Mouse (Mus musculus): ENCODE data around the gene Appl2.
A peak's percentile ranks its signal among the peaks of the same experiment; 100 is the strongest.

Appl2 gene

DNA sequence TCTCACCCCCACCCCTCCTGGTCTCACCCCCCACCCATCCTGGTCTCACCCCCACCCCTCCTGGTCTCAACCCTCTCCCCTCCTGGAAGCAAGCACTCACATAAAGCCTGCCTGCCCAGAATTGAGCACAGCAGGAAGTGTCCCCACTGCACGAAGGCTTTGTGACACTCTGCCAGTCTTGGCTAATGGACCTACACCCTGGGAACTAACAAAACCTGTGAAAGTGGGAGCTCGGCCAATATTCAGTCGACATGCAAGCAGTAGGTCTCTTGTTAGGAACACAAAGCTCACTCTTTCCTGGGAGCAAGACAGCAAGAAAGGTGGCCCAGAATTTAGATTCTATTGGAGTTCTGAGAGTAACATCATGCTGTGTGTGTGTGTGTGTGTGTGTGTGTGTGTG is 17.6 kb downstream of the Appl2 start:
- DNase-seq: no peak

DNA sequence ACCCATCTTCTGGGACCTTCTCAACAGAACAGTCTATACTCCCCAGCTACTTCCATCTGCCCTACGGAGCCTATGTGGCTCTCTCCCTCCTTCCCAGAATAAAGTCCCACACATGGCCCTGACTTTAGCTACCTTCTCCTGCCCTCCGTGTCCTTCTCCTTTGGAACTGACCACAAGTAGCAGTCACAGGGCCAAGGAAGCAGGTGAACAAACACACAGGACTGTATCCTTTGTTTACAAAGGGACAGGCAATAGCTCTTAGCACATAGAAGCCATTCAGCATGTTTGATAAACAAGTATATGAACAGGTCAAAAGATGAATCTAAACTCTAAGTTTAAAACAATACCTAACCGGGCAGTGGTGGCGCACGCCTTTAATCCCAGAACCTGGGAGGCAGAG is 18.7 kb downstream of the Appl2 start:
- DNase-seq: no peak

DNA sequence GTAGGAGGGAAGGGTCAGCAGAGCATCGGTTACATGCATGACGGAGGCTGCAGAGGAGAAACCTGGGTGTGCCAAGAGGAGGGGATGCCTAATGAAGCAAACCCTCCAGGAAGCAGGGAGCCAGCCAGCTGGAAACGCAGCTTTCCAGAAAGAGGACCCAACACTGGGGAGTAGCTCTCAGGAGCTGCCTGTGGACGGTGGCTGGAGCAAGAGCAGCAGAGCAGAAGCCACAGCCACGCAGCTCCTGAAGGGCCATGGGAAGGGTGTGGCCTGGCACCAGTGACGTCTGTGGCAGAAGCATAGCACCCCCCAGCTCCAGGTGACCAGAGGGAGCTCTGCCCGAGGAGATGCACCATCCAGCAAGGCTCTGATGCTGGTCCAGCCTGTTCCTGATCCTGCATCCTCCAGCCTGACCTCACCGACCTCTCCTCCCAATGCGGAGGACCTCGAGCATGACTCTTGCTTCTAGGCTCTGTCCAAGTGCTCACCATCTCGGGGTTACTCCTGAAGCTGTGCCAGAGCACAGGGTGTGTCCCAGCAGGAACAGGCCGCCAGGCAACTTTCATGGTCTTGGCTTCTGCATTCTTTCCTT is 19.3 kb downstream of the Appl2 start:
- peak; percentile 38 to 49 for DNase-seq

DNA sequence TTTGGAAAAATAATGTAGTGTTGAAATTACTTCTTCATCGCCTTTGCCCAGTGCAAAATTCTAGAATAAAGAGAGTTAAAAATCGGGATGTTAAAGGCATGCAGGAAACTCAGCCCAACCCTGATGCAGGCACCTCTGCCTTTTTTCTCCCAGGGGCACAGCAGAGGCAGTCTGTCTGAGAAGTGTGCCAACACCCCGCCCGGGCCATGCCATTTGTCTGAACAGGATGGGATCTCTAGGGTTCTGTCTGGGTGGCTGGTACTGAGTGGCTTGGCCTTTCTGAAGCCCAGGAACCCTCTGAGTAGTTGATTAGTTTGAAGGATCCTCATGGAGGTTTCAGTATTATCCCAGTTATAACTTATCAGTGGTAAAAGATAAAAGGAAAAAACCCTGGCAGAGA is 20.3 kb downstream of the Appl2 start:
- DNase-seq: no peak

DNA sequence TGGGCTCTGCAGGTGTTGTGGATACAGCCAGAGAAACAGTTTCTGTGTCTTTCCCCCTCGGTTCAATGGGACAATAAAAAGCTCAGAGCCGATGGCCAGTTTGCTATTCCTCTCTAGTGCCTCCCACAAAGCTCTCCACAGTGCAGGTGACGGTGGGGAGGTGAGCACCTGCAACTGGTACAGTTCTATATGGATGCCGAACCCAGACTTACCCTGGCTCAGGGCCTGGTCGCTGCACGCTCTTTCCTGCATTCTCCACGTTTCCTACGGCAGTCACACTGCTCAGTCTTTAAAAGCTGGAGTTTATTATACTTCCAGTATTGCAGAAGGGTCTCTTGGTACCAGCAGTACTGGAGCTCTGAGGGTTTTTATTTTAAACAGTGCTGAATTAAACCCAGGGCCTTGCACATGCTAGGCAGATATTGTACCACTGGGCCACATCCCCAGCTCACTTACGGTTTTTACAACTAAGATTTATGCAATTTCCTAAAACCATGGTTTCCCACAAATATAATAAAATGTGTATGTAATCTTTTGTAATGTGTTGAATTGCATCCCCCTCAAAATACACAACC is 21.3 kb downstream of the Appl2 start:
- no peak for DNase-seq

DNA sequence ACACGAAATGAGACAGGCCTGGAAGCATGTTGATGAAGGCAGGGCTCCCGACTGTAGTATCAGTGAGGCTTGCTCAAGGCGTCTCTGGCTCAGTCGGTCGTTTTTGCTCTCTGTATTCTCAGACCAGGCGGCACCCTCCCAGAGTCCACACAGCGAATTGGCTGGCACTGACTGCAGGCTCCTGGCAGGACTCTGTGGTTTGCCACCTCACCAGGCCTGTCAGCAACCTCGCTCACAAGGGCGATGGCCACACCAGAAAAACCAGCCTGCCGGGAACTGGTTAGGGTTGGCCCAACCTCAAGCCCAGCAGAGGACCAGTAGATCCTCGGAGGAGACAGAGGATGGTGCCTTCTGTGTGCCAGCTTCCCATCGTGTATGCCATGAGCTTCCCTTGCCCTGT is 23.7 kb downstream of the Appl2 start:
- no peak for DNase-seq

DNA sequence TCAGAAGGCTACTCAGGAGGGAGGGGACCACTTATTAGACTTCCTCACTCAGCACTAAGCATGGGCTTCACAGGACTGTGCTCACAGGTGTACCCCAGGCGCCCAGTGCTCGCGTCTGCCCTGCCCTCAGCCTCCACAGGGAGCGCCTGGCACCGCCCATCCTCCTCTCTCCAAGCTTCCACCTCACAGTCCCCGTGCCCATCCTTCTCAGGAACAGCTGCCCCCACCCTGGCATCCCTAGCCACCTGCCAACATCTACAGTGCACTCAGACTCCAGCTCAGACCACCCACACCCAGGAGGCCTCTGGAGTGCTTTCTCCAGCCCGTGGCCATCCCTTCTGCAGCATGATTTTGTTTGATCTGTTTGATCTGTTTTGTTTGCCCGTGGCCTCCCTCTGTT is 24.5 kb downstream of the Appl2 start:
- DNase-seq: no peak

DNA sequence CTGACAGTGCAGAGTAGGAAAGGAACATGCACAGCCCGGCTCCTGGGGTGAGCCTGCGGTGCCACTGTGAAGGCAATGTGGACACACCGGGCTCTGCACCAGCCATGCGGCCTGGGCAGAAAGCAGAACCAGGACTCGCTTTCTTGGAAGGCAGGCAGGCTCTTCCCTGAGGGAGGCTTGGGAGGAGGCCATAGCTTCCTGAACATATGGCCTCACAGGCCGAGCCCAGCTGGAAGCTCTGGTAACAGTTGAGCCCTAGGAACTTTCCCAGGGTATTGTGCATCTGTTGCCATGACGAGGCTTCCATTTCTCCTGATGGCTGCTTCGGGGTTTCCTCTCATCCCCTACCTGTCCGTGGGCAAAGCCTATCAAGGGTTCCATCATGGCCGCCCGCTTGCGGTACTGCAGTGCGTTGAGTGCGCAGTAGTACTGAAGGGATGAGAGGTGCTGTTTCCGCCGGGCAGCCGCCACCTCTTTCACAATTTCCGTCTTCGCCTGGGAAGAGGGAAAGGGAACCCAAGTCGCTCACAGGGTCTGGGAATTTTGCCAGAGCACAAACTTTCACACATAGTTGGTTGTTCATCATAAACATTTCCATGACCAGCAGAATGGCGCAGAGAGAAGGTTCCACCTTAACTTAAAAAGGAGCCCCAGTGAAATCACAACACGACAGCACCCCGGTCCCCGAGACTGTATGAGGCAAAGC is 28.0 kb downstream of the Appl2 start:
- DNase-seq: no peak

DNA sequence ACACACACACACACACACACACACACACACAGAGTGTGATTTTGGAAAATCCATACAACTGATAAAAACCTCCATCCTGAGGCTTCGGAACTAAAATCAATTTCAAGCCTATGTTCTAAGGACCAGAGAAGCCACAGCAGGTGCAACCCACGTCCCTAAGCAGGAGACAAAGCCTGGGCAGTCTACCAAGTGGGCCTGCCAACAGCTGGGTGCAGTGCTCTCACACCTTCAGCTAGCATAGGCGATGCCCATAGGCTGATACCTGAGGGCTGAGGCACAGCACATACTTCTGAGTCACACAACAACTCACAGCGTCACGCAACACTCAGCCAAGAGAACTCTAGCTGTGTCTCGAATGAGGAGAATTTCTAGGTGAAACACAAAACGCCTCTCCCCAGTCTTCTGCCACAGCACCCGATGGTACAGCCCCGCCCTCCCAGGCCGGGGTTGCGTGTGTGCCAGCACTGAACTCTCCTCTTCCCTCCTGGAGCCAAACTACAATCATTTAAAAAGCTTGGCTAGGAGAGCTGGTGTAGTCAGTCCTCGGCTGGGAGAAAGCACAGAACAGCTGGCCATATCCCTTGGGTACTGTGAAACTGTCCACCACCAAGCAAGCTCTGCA is 29.6 kb downstream of the Appl2 start:
- peak; percentile 31 to 34 for DNase-seq

DNA sequence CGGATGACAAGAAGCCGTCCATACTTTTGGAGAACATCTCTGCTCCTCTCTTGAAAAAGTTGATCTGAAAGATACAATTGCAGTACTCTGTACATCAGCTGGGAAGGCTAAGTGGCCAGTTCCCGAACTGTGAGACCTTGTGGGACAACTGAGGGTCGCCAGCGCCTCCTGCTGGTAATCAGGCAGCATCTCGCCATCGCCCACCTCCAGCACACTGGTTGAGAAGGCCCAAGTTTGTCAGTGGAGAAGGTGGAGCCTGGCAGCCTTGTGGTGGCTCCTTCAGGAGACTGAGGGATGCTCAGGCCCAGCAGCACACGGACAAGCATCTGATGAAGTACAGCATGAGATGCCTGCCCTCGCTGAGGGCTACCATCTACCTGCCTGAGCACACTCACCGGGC is 31.2 kb downstream of the Appl2 start:
- peak; percentile 53 to 64 for DNase-seq

DNA sequence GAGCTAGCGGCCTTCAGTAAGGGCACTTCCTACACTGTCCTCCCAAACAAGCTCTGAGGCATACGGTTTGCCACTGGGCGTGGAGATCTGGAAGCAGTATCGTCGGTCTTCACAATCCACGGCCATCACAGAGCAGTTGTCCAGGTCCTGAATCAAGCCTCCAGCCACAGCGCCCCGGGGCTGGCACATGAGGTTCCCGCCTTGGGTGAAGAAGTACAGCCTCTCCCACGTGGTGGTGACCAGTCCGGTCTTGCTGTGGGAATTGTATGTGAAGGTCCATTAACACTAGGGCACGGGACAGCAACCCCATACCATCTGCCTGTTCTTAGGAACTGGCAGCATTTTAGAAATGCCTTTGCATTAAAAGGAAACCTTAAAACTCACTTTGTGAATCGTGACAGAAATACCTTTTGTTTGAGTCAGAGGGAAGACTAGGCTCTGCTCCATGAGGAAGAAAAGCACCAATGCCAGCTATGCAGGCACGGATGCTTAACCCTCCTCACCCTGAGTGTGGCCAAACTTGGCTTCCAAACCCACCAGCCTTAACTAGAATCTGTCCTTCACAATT is 35.8 kb downstream of the Appl2 start:
- DNase-seq: no peak

DNA sequence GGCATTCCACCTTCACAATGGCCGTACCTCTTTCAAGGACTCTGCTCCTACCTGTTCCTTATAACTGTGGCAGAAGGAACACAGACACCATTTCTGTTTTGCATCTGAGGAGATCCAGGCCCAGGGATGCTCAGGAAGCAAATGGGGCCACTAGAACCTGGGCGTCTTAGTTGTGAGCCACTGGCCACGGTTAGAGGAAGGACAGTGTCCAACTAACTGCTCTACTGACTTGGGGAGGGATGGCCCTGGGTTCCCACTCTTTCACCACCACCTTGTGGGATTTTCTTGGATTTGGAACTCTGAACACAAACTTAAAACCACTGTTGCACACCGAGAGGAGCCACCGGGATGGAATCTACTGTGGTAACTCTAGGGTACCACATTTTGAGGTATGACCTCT is 36.7 kb downstream of the Appl2 start:
- DNase-seq: no peak

DNA sequence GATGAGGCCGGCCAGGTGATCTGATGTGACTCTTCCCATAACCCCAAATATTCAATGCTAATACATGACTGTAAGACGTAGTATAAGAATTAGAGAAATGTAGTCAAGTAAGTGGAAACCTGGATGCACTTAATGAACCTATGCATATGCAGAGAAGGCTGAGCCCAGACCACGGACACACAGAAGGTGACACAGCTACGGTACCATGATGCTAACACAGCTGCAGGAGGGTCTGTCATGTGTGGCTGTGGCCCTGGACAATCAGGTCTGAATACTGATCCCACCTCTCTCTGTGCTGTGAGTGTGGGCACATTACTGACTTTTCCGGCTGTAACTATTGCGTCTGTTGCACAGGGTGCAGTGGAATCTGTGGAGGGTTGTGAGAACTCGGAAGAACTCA is 38.0 kb downstream of the Appl2 start:
- DNase-seq: no peak

DNA sequence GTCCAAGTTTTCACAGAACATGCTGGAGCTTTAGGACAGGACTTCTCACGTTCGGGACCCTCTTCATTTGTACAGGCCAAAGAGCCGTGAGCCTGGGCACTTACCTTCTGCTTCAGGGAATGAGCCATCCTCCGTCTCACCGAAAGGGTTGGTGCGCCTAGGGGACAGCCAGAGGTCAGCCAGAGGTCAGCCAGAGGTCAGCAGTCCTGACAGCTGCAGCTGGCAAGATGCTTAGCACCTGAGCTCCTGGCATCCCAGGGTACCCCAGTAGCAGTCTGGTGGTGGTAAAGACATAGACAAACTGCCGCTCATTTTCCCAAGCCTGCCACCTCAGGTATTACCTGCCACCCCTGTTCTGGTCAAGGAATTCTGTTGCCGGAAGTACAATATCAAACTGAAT is 39.9 kb downstream of the Appl2 start:
- no peak for DNase-seq

DNA sequence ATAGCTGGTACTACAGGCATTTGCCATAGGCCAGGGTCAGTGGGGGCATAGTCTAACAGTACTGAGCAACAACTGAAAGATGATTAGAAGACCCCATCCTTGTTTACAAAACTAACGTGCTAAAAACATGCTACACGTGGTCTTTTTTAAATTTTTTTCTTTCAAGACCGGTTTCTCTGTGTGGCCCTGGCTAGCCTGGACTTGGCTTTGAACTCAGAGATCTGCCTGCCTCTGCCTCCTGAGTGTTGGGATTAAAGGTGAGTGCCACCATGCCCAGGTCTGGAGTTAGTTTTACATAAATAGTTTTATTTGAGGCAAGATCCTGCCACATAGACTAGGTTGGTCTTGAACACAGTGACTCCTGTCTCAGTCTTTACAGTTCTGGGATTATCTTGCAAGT is 41.4 kb downstream of the Appl2 start:
- no peak for DNase-seq

DNA sequence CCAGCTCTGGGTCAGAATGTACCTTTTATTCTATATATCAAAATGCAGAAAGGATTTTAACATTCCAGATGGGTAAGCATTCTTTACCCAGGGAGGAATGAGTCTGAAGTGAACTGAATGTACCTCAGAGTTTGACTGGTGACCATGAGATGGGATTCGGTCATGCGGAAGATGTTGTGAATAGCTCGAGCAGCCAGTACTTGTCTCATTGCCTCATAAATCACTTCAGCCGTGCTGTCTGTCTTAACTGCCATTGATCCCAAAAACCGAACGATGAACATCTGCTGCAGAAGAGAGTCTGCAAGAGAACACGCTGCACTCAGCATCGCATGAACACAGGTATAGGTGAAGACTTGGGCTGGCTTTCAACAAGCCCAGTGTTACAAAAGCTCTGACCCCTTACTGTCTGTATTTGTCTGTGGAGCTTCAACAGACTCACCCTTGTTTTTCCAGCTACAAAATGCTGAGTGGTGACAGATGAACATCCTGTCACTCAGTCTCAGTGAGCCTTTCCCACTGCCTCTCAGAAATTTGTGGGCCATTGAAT is 42.8 kb downstream of the Appl2 start:
- DNase-seq: no peak

DNA sequence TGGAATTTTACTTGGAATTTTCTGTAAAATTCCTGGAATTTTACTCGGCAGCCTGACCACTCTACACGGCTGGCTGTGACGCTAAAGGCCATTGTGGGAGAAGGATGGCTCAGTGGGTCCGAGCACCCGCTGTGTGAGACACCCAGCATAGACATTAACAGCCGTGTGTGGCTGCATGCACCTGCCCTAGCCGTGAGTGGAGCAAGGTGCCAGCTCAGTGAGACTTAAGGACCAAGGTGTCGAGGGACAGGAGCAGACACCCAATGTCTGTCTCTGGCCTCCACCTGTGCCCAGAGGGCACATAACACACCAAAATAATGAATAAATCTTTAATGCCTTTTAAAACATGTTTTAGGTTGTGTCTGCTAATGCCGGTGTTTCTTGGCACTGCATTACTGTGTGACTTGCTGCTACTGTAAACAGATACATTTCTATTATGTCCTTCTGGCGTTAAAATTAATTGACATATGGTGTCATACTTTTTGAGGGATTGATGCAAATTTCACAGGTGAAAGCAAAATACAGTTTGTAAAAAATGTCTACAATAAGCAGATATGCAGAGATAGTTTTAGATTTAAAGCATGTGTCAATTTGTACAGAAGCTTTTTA is 44.5 kb downstream of the Appl2 start:
- no peak for DNase-seq

DNA sequence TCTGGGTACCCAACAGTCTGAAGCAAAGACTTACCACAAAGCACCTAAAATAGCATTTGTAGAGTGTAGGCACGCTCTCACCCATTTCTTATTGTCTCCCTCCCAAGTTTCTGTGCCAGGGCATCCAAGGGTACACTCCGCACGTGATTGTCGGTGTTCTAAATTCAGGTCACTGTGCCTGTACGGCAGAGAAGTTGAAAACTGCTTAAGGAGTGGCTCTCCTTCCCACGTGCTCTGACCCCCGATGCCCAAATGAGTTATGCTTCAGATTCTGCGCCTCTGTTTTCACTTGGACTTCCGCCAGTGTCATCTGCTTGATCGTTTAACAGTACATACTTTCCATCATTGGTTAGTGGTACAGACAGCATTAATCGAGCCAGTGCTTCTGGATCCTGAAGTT is 47.9 kb downstream of the Appl2 start:
- no peak for DNase-seq

DNA sequence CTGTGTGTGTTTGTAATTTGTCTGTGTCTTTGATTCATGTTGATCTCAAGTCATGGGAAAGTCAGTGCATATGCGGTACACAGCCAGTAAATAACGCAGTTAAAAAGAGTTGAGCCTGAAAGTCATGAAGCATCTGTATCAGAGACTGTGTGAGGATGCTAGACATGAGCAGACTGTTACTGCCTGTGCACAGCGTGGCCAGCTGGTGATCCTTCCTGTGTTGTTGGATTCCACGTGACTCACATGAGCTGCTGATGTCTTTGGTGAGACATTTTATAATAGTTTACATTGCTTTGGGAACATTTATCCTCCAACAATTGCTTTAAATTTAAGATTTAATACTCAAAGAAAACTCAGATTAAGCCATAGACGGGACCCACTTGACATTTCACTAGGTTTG is 54.0 kb downstream of the Appl2 start:
- no peak for DNase-seq

DNA sequence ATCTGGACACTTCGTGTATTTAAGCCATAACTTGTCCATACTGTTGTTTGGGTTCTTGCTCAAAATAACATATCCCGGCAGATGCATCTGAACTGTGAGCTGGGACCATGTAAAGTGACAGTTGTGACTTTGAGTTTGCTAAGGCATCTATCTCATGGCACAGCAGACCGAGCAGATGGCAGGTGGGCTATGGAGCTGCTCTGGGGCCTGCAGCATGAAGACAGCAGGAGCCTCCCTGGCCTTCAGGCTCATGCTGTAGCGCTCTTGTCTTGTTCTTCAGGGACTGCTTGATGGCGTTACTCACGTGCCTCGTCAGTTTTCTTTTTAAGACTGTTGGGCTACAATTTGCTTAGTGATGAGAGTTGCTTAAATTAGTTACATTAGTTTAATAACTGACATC is 55.9 kb downstream of the Appl2 start:
- DNase-seq: no peak

DNA sequence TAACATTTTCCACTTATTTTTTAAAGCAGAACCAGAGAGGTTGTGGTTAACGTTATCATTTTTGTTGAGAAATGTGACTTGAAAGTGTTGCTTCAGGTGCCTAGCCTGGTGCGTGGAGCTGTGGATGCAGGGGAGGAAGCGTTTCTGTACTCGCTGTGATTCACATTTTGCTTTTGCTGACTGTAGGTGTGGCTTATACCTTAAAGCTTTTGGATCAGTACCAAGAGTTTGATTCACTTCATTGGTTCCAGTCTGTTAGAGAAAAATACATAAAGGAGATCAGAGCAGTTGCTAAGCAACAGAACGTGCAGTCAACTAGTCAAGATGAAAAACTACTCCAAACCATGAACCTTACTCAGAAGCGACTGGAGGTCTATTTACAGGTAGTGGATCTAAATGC is 57.7 kb downstream of the Appl2 start:
- no peak for DNase-seq

DNA sequence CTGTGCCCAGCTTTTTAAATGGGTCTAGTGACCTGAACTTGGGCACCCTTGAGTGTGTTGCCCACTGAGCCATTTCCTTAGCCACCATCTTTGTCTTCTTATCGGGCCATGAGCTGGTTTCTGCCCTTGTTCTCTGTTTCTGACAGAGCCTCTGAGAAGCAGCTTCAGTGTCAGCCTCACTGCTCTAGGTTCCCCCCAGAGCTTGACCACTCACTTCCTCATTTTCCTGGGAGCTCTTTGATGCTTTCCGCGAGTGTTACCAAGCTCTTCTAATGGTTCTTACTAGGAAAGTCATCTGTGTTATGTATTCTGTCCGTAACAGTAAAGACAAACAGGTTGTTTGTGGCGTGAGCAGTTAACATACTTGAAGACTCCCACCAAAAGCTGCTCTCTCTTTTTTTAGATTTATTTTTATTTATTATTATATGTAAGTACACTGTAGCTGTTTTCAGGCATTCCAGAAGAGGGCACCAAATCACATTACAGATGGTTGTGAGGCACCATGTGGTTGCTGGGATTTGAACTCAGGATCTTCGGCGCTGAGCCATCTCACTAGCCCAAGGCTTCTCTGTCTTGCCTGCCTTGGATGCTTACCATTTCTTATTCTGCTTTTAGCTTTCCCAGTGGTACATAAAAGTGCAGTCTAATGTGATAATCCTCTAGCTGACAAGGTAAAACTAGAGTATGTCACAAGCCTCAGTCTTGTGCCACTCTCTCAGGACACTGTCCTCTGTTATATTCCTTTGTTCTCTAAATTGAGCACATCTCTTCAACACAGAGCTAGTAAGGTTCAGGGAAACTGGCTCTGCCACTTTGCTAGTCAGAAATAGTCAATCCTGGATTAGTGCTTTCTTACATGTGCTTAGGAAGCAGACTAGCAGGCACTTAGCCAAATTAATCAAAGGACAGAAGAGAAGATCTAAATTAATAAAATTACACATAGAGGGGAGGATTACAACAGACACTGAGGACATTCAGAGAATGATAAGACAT is 82.8 kb downstream of the Appl2 start:
- DNase-seq: no peak

Data from kidney, postnatal 4 days (tissue).